Mouse (Mus musculus) neural tube, embryonic 14.5 days (tissue): ENCODE data around the gene Ilf3. TPM values are rescaled to one million over a fixed set of nuclear protein-coding genes. Genes with fewer than 3 reads are reported as not detected.
A peak's percentile ranks its signal among the peaks of the same experiment; 100 is the strongest.

Experiments used
- ATAC-seq: fragments of 200-750 bp; cut with Nextera tagmentation; 2 replicates; pipeline ENCODE4 v1.8.0; 2017; ENCODE audit warnings: low read depth, mild to moderate bottlenecking, moderate TSS enrichment, moderate library complexity
- H3K27ac ChIP-seq: fragments of 300-500 bp; sonication (generic); 2 replicates; pipeline ENCODE4 v1.5.1; 2014; ENCODE audit warnings: low read depth, mild to moderate bottlenecking, control low read depth, low read length, moderate library complexity, mixed read lengths
- H3K27me3 ChIP-seq: fragments of 300-500 bp; sonication (generic); 2 replicates; pipeline ENCODE4 v1.6.1; 2014; ENCODE audit warnings: low read length; ENCODE audit not compliant: control insufficient read depth, insufficient read depth
- H3K36me3 ChIP-seq: fragments of 300-500 bp; sonication (generic); 2 replicates; pipeline ENCODE4 v1.6.1; 2014; ENCODE audit warnings: low read length, mixed read lengths; ENCODE audit not compliant: control insufficient read depth, insufficient read depth
- H3K4me1 ChIP-seq: fragments of 300-500 bp; sonication (generic); 2 replicates; pipeline ENCODE4 v1.6.1; 2014; ENCODE audit warnings: low read length; ENCODE audit not compliant: control insufficient read depth, insufficient read depth
- H3K4me2 ChIP-seq: fragments of 300-500 bp; sonication (generic); 2 replicates; pipeline ENCODE4 v1.6.1; 2014; ENCODE audit warnings: mild to moderate bottlenecking, low read depth, low read length, control low read depth
- H3K4me3 ChIP-seq: fragments of 300-500 bp; sonication (generic); 2 replicates; pipeline ENCODE4 v1.5.1; 2014; ENCODE audit warnings: low read depth, low read length, control low read depth, mixed read lengths
- H3K9ac ChIP-seq: fragments of 300-500 bp; sonication (generic); replicated peaks from 2 replicates; pipeline ENCODE4 v1.6.1; 2014; ENCODE audit warnings: low read depth, mild to moderate bottlenecking, control low read depth, low read length, mixed read lengths
- H3K9me3 ChIP-seq: fragments of 300-500 bp; sonication (generic); 2 replicates; pipeline ENCODE4 v1.6.1; 2016; ENCODE audit warnings: low read length; ENCODE audit not compliant: control insufficient read depth
- WGBS: fragments of 180-500 bp; shearing (Covaris S2); extraction: QIAGEN DNeasy Blood & Tissue Kit; methylation state at CpG from one replicate; pipeline ENCODE4 v1.1.7; 2014; 5-methylcytosine and 5-hydroxymethylcytosine counted together
- polyA plus RNA-seq: library from polyadenylated mRNA; unstranded; fragments of >200 nt; fragmentation: Nextera tagmentation; extraction: Ambion mirVana; gene quantifications from 2 replicates; pipeline ENCODE4 v1.2.1, GENCODE M21; 2014

Ilf3 gene
- polyA plus RNA-seq, 1 experiment from 2014 or later: 210 TPM

- no peak overlapping the region for H3K27ac ChIP-seq
- 34% methylated on average over 20 of the region's 20 CpGs for WGBS
- H3K4me2 ChIP-seq: no peak overlapping the region
- no peaks in the 10 kb centered on the region for H3K4me1 ChIP-seq
- ATAC-seq: no peak
- H3K4me3 ChIP-seq: no peak overlapping the region
- no peak overlapping the region for H3K9ac ChIP-seq
- no peaks in the 10 kb centered on the region for H3K27me3 ChIP-seq
- H3K9me3 ChIP-seq: no peaks in the 10 kb centered on the region
- peaks cover 21% of the 10 kb centered on the region; the same call in 1 of the 2 replicates for H3K36me3 ChIP-seq
Observed at GRCm38 (mm10) chr9:21352463-21353372, 15.0 kb upstream of the Ilf3 start.

DNA sequence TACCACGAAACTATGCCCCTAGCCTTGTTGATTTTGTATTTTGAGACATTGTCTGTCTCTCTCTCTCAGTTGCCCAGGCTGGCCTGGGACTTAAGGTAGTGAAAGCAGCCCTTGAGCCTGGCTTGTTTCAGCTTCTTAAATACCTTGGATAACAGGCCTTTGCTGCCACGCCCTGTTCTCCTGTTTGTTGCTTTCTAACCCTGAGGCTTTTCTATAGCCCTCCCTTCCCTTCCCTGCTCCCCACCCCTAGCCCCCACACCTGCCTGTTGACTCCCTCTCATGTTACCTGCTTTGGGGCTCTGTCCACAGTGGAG is 14.3 kb upstream of the Ilf3 start:
- Histone ChIP-seq H3K27ac (no peak overlapping the region), H3K9ac (no peak overlapping the region), H3K36me3 (peaks cover 21% of the 10 kb centered on the region; the same call in 1 of the 2 replicates), H3K27me3 (no peaks in the 10 kb centered on the region), H3K4me1 (no peaks in the 10 kb centered on the region), H3K4me2 (no peak overlapping the region), H3K4me3 (no peak overlapping the region), H3K9me3 (no peaks in the 10 kb centered on the region)
- 56% methylated on average over 2 of the region's 2 CpGs for WGBS
- ATAC-seq: no peak

DNA sequence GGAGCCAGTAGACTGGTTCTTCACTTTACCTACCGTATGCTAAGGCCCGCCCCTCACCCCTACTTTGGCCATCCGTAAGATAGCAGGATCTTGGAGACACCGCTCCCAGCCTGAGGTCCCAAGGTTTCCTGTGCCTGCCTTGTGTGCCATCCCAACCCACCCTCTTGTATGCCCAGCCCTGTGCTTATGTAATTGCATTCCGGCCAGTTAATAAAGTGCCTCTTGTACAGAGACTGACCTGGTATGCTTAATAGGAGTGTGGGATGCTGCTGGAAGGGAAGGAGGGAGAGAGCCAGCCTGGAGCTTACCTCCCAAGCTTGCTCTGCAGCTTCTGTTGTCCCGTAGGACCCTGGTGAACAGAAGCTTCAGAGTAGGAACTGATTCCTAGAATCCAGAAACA is 12.9 kb upstream of the Ilf3 start:
- no peak overlapping the region for H3K4me2 ChIP-seq
- no peak overlapping the region for H3K4me3 ChIP-seq
- H3K27me3 ChIP-seq: no peaks in the 10 kb centered on the region
- no peak for ATAC-seq
- no peak overlapping the region for H3K9ac ChIP-seq
- no peaks in the 10 kb centered on the region for H3K9me3 ChIP-seq
- no peaks in the 10 kb centered on the region for H3K4me1 ChIP-seq
- peaks cover 21% of the 10 kb centered on the region; the same call in 1 of the 2 replicates for H3K36me3 ChIP-seq
- no peak overlapping the region for H3K27ac ChIP-seq
- WGBS: 91% methylated on average over 6 of the region's 6 CpGs

GRCm38 (mm10) chr9:21356981-21357718 is 10.5 kb upstream of the Ilf3 start:
- Histone ChIP-seq H3K27me3 (no peaks in the 10 kb centered on the region), H3K9me3 (no peaks in the 10 kb centered on the region), H3K36me3 (peaks cover 13% of the 10 kb centered on the region; the same call in 1 of the 2 replicates), H3K4me3 (no peak overlapping the region), H3K4me2 (no peak overlapping the region), H3K4me1 (no peaks in the 10 kb centered on the region), H3K27ac (no peak overlapping the region), H3K9ac (no peak overlapping the region)
- peak; percentile 41; the same call in 1 of the 2 replicates for ATAC-seq
- WGBS: 0% methylated on average over 1 of the region's 1 CpGs

DNA sequence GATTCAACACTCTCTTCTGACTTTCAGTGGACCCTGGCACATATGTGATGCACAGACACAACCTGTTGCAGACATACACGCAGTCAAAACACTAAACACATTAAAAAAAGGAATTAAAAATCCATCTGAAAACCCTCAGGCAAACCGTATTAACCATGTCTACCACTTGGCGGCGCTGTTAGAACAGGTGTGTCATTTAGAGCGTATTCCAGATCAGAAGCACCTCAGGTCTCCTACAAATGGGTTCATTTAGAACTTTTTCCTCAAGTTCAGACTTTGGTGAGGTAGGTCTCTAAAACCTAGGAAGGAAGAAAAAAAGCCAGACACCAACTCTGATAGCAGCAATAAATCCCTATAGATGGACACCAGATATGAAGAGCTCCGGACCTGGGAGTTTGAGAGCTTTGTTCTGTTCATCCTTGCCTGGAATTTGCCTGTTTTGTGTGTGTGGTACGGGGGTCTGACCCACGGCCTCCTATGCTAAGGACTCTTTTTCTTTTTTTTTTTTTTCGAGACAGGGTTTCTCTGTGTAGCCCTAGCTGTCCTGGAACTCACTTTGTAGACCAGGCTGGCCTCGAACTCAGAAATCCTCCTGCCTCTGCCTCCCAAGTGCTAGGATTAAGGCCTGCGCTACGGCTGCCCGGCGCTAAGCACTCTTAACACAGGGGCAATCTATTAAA is 990 bp upstream of the Ilf3 start:
- peak overlapping the region; percentile 27 for H3K4me3 ChIP-seq
- H3K27ac ChIP-seq: peak overlapping the region; percentile 82
- no peaks in the 10 kb centered on the region for H3K27me3 ChIP-seq
- peak overlapping the region; percentile 60 for H3K4me2 ChIP-seq
- ATAC-seq: peak; percentile 17
- H3K36me3 ChIP-seq: no peaks in the 10 kb centered on the region
- 34% methylated on average over 14 of the region's 14 CpGs for WGBS
- H3K4me1 ChIP-seq: peaks cover 17% of the 10 kb centered on the region
- H3K9ac ChIP-seq: 0 out of 2 replicates have a peak overlapping the region, but pooled peaks have one; percentile 35
- H3K9me3 ChIP-seq: no peaks in the 10 kb centered on the region

DNA sequence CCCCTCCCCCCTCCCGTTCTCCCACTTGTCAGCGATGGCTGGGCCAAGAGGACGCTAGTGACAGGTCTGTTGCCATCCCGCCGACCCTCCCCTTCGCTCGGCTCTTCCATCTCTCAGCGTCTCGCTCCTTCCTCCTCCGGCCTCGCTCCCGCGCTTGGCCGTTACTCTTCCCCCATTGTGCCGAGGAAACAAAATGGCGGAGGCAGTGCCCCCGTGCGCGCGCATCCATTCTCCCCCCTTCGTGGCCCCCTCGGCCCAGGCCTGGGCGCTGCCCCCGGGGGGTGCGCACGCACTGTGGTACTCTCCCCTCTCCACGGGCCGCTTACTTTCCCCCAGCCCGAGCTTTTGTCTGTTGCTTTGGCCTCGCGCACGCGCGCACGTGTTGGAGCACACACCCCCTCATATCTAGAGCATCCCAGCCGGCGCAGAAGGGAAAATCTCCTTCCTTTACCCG is 487 bp downstream of the Ilf3 start:
- Histone ChIP-seq H3K9me3 (no peaks in the 10 kb centered on the region), H3K4me2 (peak overlapping the region; percentile 86), H3K9ac (peak overlapping the region; percentile 73), H3K36me3 (no peaks in the 10 kb centered on the region; the same call in 1 of the 2 replicates), H3K4me3 (peak overlapping the region; percentile 70), H3K4me1 (peaks cover 17% of the 10 kb centered on the region), H3K27me3 (no peaks in the 10 kb centered on the region), H3K27ac (peak overlapping the region; percentile 89)
- under 1% methylated on average over 38 of the region's 38 CpGs for WGBS
- ATAC-seq: peak; percentile 63

DNA sequence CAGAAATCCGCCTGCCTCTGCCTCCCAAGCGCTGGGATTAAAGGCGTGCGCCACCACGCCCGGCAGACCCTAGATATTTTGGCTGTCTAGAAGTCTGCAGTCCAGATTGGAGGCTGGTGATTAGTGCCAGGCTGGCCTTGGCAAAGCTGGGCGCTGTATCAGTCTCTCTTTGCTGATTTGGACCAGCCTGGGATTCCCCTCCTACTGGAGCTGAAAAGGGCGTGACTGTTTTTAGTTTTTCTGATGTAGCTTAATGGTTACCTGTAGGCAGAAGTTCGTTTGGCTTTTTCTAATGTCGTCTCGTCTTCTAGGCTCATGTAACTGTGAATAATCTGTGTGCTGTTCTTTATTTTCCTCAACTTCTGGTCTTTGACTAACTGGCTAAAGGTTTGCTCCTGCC is 1.4 kb downstream of the Ilf3 start:
- peak overlapping the region; percentile 73; the same call in 1 of the 2 replicates for H3K9ac ChIP-seq
- peak overlapping the region; percentile 70 for H3K4me3 ChIP-seq
- WGBS: 68% methylated on average over 11 of the region's 11 CpGs
- no peaks in the 10 kb centered on the region for H3K27me3 ChIP-seq
- peak overlapping the region; percentile 86 for H3K4me2 ChIP-seq
- peaks cover 17% of the 10 kb centered on the region for H3K4me1 ChIP-seq
- H3K27ac ChIP-seq: no peak overlapping the region
- ATAC-seq: no peak
- no peaks in the 10 kb centered on the region; the same call in 1 of the 2 replicates for H3K36me3 ChIP-seq
- H3K9me3 ChIP-seq: no peaks in the 10 kb centered on the region

GRCm38 (mm10) chr9:21370876-21371275 is 3.2 kb downstream of the Ilf3 start:
- 80% methylated on average over 2 of the region's 2 CpGs for WGBS
- ATAC-seq: no peak
- Histone ChIP-seq H3K4me3 (no peak overlapping the region; the same call in 1 of the 2 replicates), H3K27me3 (no peaks in the 10 kb centered on the region), H3K4me1 (peaks cover 17% of the 10 kb centered on the region), H3K4me2 (0 out of 2 replicates have a peak overlapping the region, but pooled peaks have one; percentile 16), H3K9ac (no peak overlapping the region), H3K9me3 (no peaks in the 10 kb centered on the region), H3K27ac (no peak overlapping the region), H3K36me3 (no peaks in the 10 kb centered on the region; the same call in 1 of the 2 replicates)
